Mouse (Mus musculus): ENCODE results near the gene Ankrd33. TPM values are rescaled to one million over a fixed set of nuclear protein-coding genes. Genes with fewer than 3 reads are reported as not detected.
"Not testable (repeated sequence)": the region's sequence is repeated elsewhere in the genome, so short reads cannot be mapped to it uniquely, and the experiment has no call there.

Gene Ankrd33
- polyA plus RNA-seq, 1 experiment from 2014 or later: not detected

GRCm38 (mm10) chr15:101106011-101106410, 9.5 kb upstream of the Ankrd33 start:
- Histone ChIP-seq H3K27me3 (no peaks in the 10 kb centered on the region), H3K9ac (no peak overlapping the region), H3K4me2 (no peak overlapping the region), H3K4me3 (no peak overlapping the region), H3K36me3 (no peaks in the 10 kb centered on the region), H3K9me3 (no peaks in the 10 kb centered on the region), H3K27ac (no peak overlapping the region), H3K4me1 (0 out of 2 replicates have a peak, but pooled peaks cover 3% of the 10 kb centered on the region)
- WGBS: 85% methylated on average over 10 of the region's 10 CpGs
- ATAC-seq (ENCODE audit: insufficient number of reproducible peaks, insufficient read depth, low FRiP score, low TSS enrichment, low read depth): no peak

DNA sequence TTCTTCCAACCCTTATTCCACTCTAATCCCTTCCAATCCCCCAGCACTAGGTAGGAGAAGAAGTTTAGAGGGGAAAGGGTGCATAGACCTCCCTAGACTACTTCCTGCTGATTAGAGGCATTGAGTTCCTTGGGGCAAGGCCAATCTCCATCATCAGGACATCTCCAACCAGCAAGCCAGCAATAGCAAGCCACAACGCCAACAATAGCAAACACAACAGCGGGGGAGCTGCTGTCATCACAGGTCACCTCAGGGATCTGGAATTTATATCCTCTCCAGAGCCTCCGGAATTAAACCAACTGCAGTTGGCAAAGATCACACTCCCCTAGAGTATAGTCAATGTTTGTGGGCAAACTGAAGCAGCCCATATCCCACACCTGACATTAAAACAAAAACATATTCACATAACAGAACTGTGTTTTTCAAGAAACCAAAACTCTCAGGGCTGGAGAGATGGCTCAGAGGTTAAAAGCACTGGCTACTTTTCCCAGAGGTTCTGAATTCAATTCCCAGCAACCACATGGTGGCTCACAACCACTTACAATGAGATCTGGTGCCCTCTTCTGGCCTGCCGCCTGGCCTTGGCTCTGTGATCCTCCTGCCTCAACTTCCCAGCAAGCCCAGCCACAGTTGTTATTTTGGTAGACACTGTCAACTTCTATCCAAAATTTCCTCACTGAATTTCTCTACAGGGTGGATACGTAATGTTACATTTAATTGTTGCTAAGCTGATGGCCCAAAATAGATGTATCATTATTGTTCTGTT, 7.5 kb upstream of the Ankrd33 start:
- 89% methylated on average over 5 of the region's 5 CpGs for WGBS
- Histone ChIP-seq H3K9ac (no peak overlapping the region), H3K36me3 (no peaks in the 10 kb centered on the region), H3K27ac (no peak overlapping the region), H3K4me2 (no peak overlapping the region), H3K4me1 (peaks cover 7% of the 10 kb centered on the region; the same call in 1 of the 2 replicates), H3K27me3 (no peaks in the 10 kb centered on the region), H3K9me3 (no peaks in the 10 kb centered on the region), H3K4me3 (no peak overlapping the region)
- ATAC-seq (ENCODE audit: insufficient number of reproducible peaks, insufficient read depth, low FRiP score, low TSS enrichment, low read depth): no peak

DNA sequence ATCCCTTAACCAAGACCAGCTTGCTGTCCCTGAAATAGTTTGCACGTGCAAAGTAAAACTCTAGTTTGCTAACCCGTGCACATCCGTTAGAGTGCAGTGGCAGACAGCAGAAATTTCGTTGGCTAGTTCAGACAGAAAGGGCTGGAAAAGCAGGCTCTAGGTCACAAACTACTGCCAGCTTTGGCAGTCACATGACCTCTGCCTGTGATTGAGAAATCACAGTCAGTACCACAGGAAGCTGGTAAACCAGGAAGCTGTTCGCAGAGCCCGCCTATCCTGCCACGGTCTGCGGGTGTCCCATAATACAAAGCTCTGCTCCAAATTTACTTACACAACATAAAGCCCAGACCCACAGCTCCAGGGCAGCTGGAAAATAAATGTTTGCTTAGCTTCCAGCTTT, 2.4 kb upstream of the Ankrd33 start:
- Histone ChIP-seq H3K27me3 (no peaks in the 10 kb centered on the region), H3K4me2 (no peak overlapping the region), H3K4me3 (no peak overlapping the region), H3K9ac (no peak overlapping the region), H3K4me1 (peaks cover 8% of the 10 kb centered on the region; the same call in 1 of the 2 replicates), H3K9me3 (0 out of 2 replicates have a peak, but pooled peaks cover 5% of the 10 kb centered on the region), H3K27ac (peak overlapping the region; percentile 60), H3K36me3 (no peaks in the 10 kb centered on the region)
- no peak for ATAC-seq (ENCODE audit: insufficient number of reproducible peaks, insufficient read depth, low FRiP score, low TSS enrichment, low read depth)
- 52% methylated on average over 8 of the region's 8 CpGs for WGBS

DNA sequence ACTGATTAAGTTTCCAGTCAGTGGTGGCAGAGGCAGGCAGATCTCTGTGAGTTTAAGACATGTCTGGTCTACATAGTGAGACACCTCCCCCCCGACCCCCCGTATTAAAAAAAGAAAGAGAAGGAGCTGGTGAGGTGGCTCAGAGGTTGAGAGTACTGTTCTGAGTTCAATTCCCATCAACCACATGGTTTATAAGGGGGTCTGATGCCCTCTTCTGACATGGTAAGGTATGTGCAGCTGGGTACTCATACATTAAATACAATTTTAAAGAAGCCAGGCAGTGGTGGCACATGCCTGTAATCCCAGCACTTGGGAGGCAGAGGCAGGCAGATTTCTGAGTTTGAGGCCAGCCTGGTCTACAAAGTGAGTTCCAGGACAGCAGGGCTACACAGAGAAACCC, 1.8 kb upstream of the Ankrd33 start:
- not testable (repeated sequence) for ATAC-seq (ENCODE audit: insufficient number of reproducible peaks, insufficient read depth, low FRiP score, low TSS enrichment, low read depth); H3K9me3 ChIP-seq; H3K36me3 ChIP-seq; H3K4me3 ChIP-seq; H3K27me3 ChIP-seq; H3K9ac ChIP-seq; H3K4me2 ChIP-seq
- Histone ChIP-seq H3K4me1 (peaks cover 10% of the 10 kb centered on the region; the same call in 1 of the 2 replicates), H3K27ac (0 out of 2 replicates have a peak overlapping the region, but pooled peaks have one; percentile 60)
- WGBS: 93% methylated on average over 2 of the region's 2 CpGs

DNA sequence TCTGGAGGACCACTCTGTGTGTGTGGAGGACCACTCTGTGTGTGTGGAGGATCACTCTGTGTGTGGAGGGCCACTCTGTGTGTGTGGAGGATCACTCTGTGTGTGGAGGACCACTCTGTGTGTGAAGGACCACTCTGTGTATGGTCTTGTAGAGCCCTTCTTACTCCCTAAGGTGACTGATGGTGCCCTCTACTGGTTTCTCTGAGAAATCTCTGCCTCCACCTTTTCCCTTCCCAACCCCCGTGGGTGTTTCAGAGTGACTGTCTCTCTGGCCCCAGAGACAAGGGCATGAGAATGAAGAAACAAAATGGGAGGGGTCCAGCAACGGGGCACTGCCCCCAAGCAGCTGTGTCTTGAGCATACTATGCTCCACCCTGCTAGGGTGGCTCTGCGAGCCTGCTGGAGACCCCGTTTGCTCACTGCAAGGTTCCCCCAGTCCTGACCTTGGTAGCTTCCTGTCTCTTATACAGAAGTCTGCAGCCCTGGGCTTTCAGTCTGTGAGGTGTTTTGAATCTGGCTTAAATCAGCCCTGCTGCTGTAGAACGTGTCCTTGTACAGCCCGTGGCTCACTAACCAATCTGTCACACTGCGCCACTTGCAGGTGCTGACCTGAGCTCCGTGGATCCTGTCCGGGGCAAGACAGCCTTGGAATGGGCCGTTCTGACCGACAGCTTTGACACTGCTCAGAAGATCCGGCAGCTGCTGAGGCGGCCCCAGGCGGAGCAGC, 3.0 kb downstream of the Ankrd33 start:
- Histone ChIP-seq H3K4me1 (peaks cover 11% of the 10 kb centered on the region), H3K27me3 (no peaks in the 10 kb centered on the region), H3K4me2 (no peak overlapping the region), H3K36me3 (no peaks in the 10 kb centered on the region), H3K9me3 (0 out of 2 replicates have a peak, but pooled peaks cover 5% of the 10 kb centered on the region), H3K9ac (no peak overlapping the region), H3K27ac (no peak overlapping the region), H3K4me3 (no peak overlapping the region)
- 48% methylated on average over 14 of the region's 14 CpGs for WGBS
- ATAC-seq (ENCODE audit: insufficient number of reproducible peaks, insufficient read depth, low FRiP score, low TSS enrichment, low read depth): no peak

DNA sequence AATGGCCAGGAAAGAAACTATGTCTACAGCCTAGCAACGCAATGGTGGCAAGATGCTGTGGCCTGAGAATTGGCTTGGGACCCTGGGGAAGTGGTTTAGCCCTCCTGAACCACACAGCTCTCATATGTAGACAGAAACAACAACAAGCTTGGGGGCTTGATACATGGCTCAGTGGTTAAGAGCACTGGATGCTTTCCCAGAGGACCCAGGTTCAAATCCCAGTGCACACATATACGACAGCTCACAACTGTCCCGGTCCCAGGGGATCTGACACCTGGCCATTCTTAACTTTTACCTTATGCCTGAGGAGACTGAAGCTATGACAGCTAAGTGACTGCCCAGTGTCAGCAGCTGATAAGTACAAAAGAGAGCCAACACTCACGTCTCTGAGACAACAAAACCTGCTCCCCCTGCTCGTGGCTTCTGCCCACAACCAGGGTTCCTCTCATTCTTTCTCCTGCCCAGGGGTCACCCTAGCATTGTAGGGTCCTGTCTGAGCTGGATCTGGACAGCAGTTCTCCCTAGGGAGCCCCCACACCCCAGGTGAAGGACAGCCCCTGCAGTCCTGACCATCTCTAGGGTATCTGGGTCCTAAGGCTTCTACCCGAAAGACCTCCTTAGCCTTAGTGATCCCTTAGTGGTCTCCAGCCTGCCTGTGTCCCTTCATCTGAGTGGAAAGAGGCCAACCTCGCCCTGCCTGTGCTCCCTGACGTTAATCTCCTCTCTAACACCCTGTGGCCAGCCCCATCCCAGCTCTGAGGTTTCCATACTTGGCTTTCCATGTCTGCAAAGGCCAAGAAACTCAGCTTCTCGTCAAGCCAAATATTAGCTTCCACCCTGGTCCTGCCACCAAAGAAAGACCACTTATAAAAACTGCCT, 6.1 kb downstream of the Ankrd33 start:
- Histone ChIP-seq H3K27ac (no peak overlapping the region), H3K36me3 (no peaks in the 10 kb centered on the region), H3K9ac (no peak overlapping the region), H3K4me1 (peaks cover 11% of the 10 kb centered on the region), H3K9me3 (no peaks in the 10 kb centered on the region), H3K4me2 (no peak overlapping the region), H3K27me3 (no peaks in the 10 kb centered on the region), H3K4me3 (no peak overlapping the region)
- no peak for ATAC-seq (ENCODE audit: insufficient number of reproducible peaks, insufficient read depth, low FRiP score, low TSS enrichment, low read depth)
- WGBS: 79% methylated on average over 9 of the region's 9 CpGs

- no peaks in the 10 kb centered on the region for H3K27me3 ChIP-seq
- no peak for ATAC-seq (ENCODE audit: insufficient number of reproducible peaks, insufficient read depth, low FRiP score, low TSS enrichment, low read depth)
- H3K27ac ChIP-seq: no peak overlapping the region
- no peaks in the 10 kb centered on the region for H3K36me3 ChIP-seq
- H3K9ac ChIP-seq: no peak overlapping the region
- WGBS: 26% methylated on average over 2 of the region's 2 CpGs
- H3K4me3 ChIP-seq: no peak overlapping the region
- no peaks in the 10 kb centered on the region for H3K9me3 ChIP-seq
- H3K4me1 ChIP-seq: peaks cover 11% of the 10 kb centered on the region
- no peak overlapping the region for H3K4me2 ChIP-seq
These were observed 6.7 kb downstream of the Ankrd33 start for GRCm38 (mm10) chr15:101122290-101122589.

- H3K9ac ChIP-seq: no peak overlapping the region
- H3K4me1 ChIP-seq: peaks cover 14% of the 10 kb centered on the region
- no peaks in the 10 kb centered on the region for H3K36me3 ChIP-seq
- H3K4me2 ChIP-seq: no peak overlapping the region
- H3K27ac ChIP-seq: no peak overlapping the region
- no peaks in the 10 kb centered on the region for H3K9me3 ChIP-seq
- peaks cover 6% of the 10 kb centered on the region; the same call in 1 of the 2 replicates for H3K27me3 ChIP-seq
- 53% methylated on average over 4 of the region's 4 CpGs for WGBS
- no peak overlapping the region for H3K4me3 ChIP-seq
- ATAC-seq (ENCODE audit: insufficient number of reproducible peaks, insufficient read depth, low FRiP score, low TSS enrichment, low read depth): no peak
These were observed 7.6 kb downstream of the Ankrd33 start for GRCm38 (mm10) chr15:101123202-101123601.

GRCm38 (mm10) chr15:101125561-101125960, 10.0 kb downstream of the Ankrd33 start:
- Histone ChIP-seq H3K36me3 (no peaks in the 10 kb centered on the region), H3K27ac (no peak overlapping the region), H3K4me3 (no peak overlapping the region), H3K27me3 (peaks cover 28% of the 10 kb centered on the region), H3K9ac (no peak overlapping the region), H3K4me2 (no peak overlapping the region), H3K9me3 (no peaks in the 10 kb centered on the region), H3K4me1 (peaks cover 18% of the 10 kb centered on the region)
- ATAC-seq (ENCODE audit: insufficient number of reproducible peaks, insufficient read depth, low FRiP score, low TSS enrichment, low read depth): no peak
- 85% methylated on average over 6 of the region's 6 CpGs for WGBS

DNA sequence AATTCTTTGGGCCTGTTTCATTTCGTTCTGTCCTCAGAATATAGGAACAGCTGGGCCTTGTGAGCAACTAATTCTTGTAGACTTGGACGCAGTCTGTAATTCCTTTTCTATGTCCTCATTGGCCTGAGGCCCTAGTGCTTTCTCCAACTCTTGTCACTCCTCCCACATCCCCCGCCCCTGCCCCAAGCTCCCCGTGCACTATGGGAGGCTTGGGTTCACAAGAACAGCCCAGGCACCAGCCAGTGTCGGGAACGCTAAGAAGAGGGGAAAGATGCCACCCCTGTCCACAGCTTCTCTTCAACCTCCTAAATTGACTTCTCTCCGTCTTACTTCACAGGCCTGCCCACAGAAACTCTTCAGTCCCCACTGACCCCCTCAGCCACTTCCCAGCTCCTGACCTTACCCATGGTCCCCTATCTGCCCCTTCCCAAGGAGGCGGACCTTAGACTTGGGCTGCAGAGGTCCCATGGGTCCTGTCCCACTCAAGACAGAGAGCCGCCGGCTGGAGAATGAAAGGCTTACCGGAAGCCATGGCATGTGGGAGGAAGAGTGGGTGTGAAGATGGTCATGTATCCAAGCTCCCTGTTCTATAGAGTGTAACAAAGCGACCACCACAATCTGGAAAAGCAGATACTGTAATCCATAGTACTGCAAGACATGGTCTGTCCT, 11.5 kb downstream of the Ankrd33 start:
- no peak overlapping the region for H3K9ac ChIP-seq

More for the DNA sequence above, 11.5 kb downstream of the Ankrd33 start:
- 70% methylated on average over 12 of the region's 12 CpGs for WGBS
- H3K4me3 ChIP-seq: no peak overlapping the region
- H3K4me1 ChIP-seq: peaks cover 27% of the 10 kb centered on the region
- H3K36me3 ChIP-seq: no peaks in the 10 kb centered on the region
- H3K4me2 ChIP-seq: no peak overlapping the region
- ATAC-seq (ENCODE audit: insufficient number of reproducible peaks, insufficient read depth, low FRiP score, low TSS enrichment, low read depth): no peak
- peaks cover 28% of the 10 kb centered on the region for H3K27me3 ChIP-seq
- H3K9me3 ChIP-seq: no peaks in the 10 kb centered on the region
- H3K27ac ChIP-seq: no peak overlapping the region
